In genomic region chr5:107569148-107569547, GRCm38 (mm10) we compare ENCODE assay signal across 32 mouse cellular contexts. TPM values are rescaled to one million over a fixed set of nuclear protein-coding genes. Genes with fewer than 3 reads are reported as not detected.
A peak's percentile ranks its signal among the peaks of the same experiment; 100 is the strongest.
DNase-seq lines count a peak whose midpoint lies in the region; ATAC-seq and TF ChIP-seq lines count a peak whose summit lies in the region.
"Had no signal": no experiment of that assay in that cellular context is flagged by ENCODE, and none has a peak within 500 bp of the region (broad histone marks: within the 10 kb centered on the region; RNA-seq: fewer than 3 reads in every experiment).

No protein-coding gene starts in this region.

- H3K36me3 ChIP-seq in forebrain, embryonic 16.5 days (ENCODE audit: control insufficient read depth, insufficient read depth): peaks cover 25% of the 10 kb centered on the region
- peaks cover 33% of the 10 kb centered on the region for H3K36me3 ChIP-seq in forebrain, embryonic 15.5 days
- H3K36me3 ChIP-seq in hindbrain, postnatal 0 days (ENCODE audit: insufficient read depth, low read length): peaks cover 20% of the 10 kb centered on the region
- H3K36me3 ChIP-seq in hindbrain, embryonic 12.5 days: peaks cover 45% of the 10 kb centered on the region
- H3K36me3 ChIP-seq in midbrain, postnatal 0 days (ENCODE audit: insufficient read depth, low read length): peaks cover 36% of the 10 kb centered on the region
- H3K36me3 ChIP-seq in midbrain, embryonic 15.5 days (replicated peaks): peaks cover 32% of the 10 kb centered on the region

- no peaks in the 10 kb centered on the region for H3K27me3 ChIP-seq in forebrain, embryonic 16.5 days (replicated peaks; ENCODE audit: control insufficient read depth, insufficient read depth, low read length)
- H3K27me3 ChIP-seq in forebrain, embryonic 15.5 days: no peaks in the 10 kb centered on the region
- H3K27me3 ChIP-seq in hindbrain, postnatal 0 days (ENCODE audit: insufficient read depth, low read length): no peaks in the 10 kb centered on the region
- no peaks in the 10 kb centered on the region for H3K27me3 ChIP-seq in hindbrain, embryonic 12.5 days
- H3K27me3 ChIP-seq in midbrain, postnatal 0 days (ENCODE audit: insufficient read depth, low read length): no peaks in the 10 kb centered on the region
- no peaks in the 10 kb centered on the region for H3K27me3 ChIP-seq in midbrain, embryonic 15.5 days (replicated peaks)
- H3K27me3 ChIP-seq: embryonic facial prominence, embryonic 15.5 days; heart, embryonic 12.5 days; liver, embryonic 12.5 days; midbrain, embryonic 13.5 days had no signal

- 87% methylated on average over 9 of the region's 9 CpGs for WGBS in forebrain, embryonic 16.5 days
- 92% methylated on average over 9 of the region's 9 CpGs for WGBS in forebrain, embryonic 15.5 days
- 82% methylated on average over 9 of the region's 9 CpGs for WGBS in hindbrain, postnatal 0 days
- 96% methylated on average over 9 of the region's 9 CpGs for WGBS in hindbrain, embryonic 12.5 days
- 83% methylated on average over 9 of the region's 9 CpGs for WGBS in midbrain, postnatal 0 days
- 91% methylated on average over 9 of the region's 9 CpGs for WGBS in midbrain, embryonic 15.5 days

- peak; percentile 48 for DNase-seq in hindbrain, postnatal 0 days (ENCODE audit: low spot score)
- DNase-seq in midbrain, postnatal 0 days (ENCODE audit: low spot score): peak; percentile 46
- peak; percentile 6 for DNase-seq in brain, adult 2 months (ENCODE audit: low read depth, low spot score)
- DNase-seq: adrenal gland, postnatal 10 days; cerebellum, adult 18-20 months; cerebellum, postnatal 14 days; gastrocnemius, adult 2 months; gastrocnemius, postnatal 36 days; heart, adult 18-20 months; heart, postnatal 4 days; kidney, postnatal 14 days; layer of hippocampus, postnatal 36 days; left cerebral cortex, postnatal 4 days; liver, postnatal 0 days; lung, postnatal 36 days; retina, postnatal 1 day; thymus, adult 2 months; thymus, postnatal 36 days had no signal

- no peak overlapping the region for H3K9ac ChIP-seq in forebrain, embryonic 16.5 days (replicated peaks; ENCODE audit: low read depth, low read length)
- no peak overlapping the region for H3K9ac ChIP-seq in forebrain, embryonic 15.5 days (replicated peaks)
- H3K9ac ChIP-seq in hindbrain, postnatal 0 days (replicated peaks; ENCODE audit: low read length): no peak overlapping the region
- no peak overlapping the region for H3K9ac ChIP-seq in hindbrain, embryonic 12.5 days
- no peak overlapping the region for H3K9ac ChIP-seq in midbrain, postnatal 0 days (replicated peaks; ENCODE audit: low read length, poor library complexity, severe bottlenecking)
- H3K9ac ChIP-seq in midbrain, embryonic 15.5 days: no peak overlapping the region
- H3K9ac ChIP-seq: embryonic facial prominence, embryonic 15.5 days; heart, embryonic 12.5 days; liver, embryonic 12.5 days; liver, postnatal 0 days; midbrain, embryonic 13.5 days had no signal

- no peak for TF ChIP-seq CTCF in hindbrain, postnatal 0 days (IDR thresholded peaks at IDR 0.05; ENCODE audit: low read depth)
- no peak for TF ChIP-seq CTCF in midbrain, postnatal 0 days (IDR thresholded peaks at IDR 0.05)

- no peaks in the 10 kb centered on the region for H3K4me1 ChIP-seq in forebrain, embryonic 16.5 days (replicated peaks; ENCODE audit: control insufficient read depth, insufficient read depth, low read length)
- H3K4me1 ChIP-seq in forebrain, embryonic 15.5 days: no peaks in the 10 kb centered on the region
- H3K4me1 ChIP-seq in hindbrain, postnatal 0 days (ENCODE audit: insufficient read depth, low read length): no peaks in the 10 kb centered on the region
- no peaks in the 10 kb centered on the region for H3K4me1 ChIP-seq in hindbrain, embryonic 12.5 days
- no peaks in the 10 kb centered on the region for H3K4me1 ChIP-seq in midbrain, postnatal 0 days (ENCODE audit: insufficient read depth, low read length)
- no peaks in the 10 kb centered on the region for H3K4me1 ChIP-seq in midbrain, embryonic 15.5 days
- H3K4me1 ChIP-seq: embryonic facial prominence, embryonic 10.5 days; embryonic facial prominence, embryonic 15.5 days; heart, embryonic 12.5 days; liver, embryonic 12.5 days; midbrain, embryonic 13.5 days had no signal

- ATAC-seq in forebrain, embryonic 16.5 days: peak; percentile 65
- no peak for ATAC-seq in forebrain, embryonic 15.5 days (replicated peaks)
- peak; percentile 79 for ATAC-seq in hindbrain, postnatal 0 days
- no peak for ATAC-seq in hindbrain, embryonic 12.5 days (ENCODE audit: low FRiP score)
- peak; percentile 70 for ATAC-seq in midbrain, postnatal 0 days (ENCODE audit: low FRiP score)
- ATAC-seq in midbrain, embryonic 15.5 days (replicated peaks): no peak
- no peak for ATAC-seq in erythroblast, adult 5-6 weeks (replicated peaks; ENCODE audit: low FRiP score, poor library complexity, severe bottlenecking)
- ATAC-seq: intestine, postnatal 0 days; liver, embryonic 12.5 days; liver, postnatal 0 days; midbrain, embryonic 13.5 days had no signal

- no peak overlapping the region for H3K27ac ChIP-seq in forebrain, embryonic 16.5 days (ENCODE audit: low read length)
- H3K27ac ChIP-seq in forebrain, embryonic 15.5 days (replicated peaks): no peak overlapping the region
- H3K27ac ChIP-seq in hindbrain, postnatal 0 days: peak overlapping the region; percentile 51; the same call in 1 of the 2 replicates
- no peak overlapping the region for H3K27ac ChIP-seq in hindbrain, embryonic 12.5 days
- no peak overlapping the region for H3K27ac ChIP-seq in midbrain, postnatal 0 days (ENCODE audit: low read depth, low read length)
- no peak overlapping the region for H3K27ac ChIP-seq in midbrain, embryonic 15.5 days
- H3K27ac ChIP-seq: embryonic facial prominence, embryonic 10.5 days; embryonic facial prominence, embryonic 15.5 days; gastrocnemius, adult 2 months; liver, embryonic 12.5 days; midbrain, embryonic 13.5 days had no signal

- no peaks in the 10 kb centered on the region for H3K9me3 ChIP-seq in forebrain, embryonic 16.5 days (ENCODE audit: control insufficient read depth, low read length)
- H3K9me3 ChIP-seq in forebrain, embryonic 15.5 days: no peaks in the 10 kb centered on the region
- H3K9me3 ChIP-seq in hindbrain, postnatal 0 days (ENCODE audit: low read length): no peaks in the 10 kb centered on the region
- H3K9me3 ChIP-seq in hindbrain, embryonic 12.5 days (replicated peaks): no peaks in the 10 kb centered on the region
- H3K9me3 ChIP-seq in midbrain, postnatal 0 days (ENCODE audit: low read length): no peaks in the 10 kb centered on the region
- H3K9me3 ChIP-seq in midbrain, embryonic 15.5 days: no peaks in the 10 kb centered on the region
- H3K9me3 ChIP-seq: embryonic facial prominence, embryonic 10.5 days; embryonic facial prominence, embryonic 15.5 days; heart, embryonic 12.5 days; liver, embryonic 12.5 days; midbrain, embryonic 13.5 days had no signal

- H3K4me2 ChIP-seq in forebrain, embryonic 16.5 days (ENCODE audit: low read length): no peak overlapping the region
- H3K4me2 ChIP-seq in forebrain, embryonic 15.5 days (replicated peaks): no peak overlapping the region
- no peak overlapping the region for H3K4me2 ChIP-seq in hindbrain, postnatal 0 days (ENCODE audit: low read depth, low read length)
- no peak overlapping the region for H3K4me2 ChIP-seq in hindbrain, embryonic 12.5 days (replicated peaks)
- H3K4me2 ChIP-seq in midbrain, postnatal 0 days (ENCODE audit: low read depth, low read length, poor library complexity, severe bottlenecking): no peak overlapping the region
- H3K4me2 ChIP-seq in midbrain, embryonic 15.5 days: no peak overlapping the region
- H3K4me2 ChIP-seq: embryonic facial prominence, embryonic 15.5 days; heart, embryonic 12.5 days; liver, embryonic 12.5 days; midbrain, embryonic 13.5 days had no signal

- no peak overlapping the region for H3K4me3 ChIP-seq in forebrain, embryonic 16.5 days (replicated peaks; ENCODE audit: low read length)
- H3K4me3 ChIP-seq in forebrain, embryonic 15.5 days: no peak overlapping the region
- no peak overlapping the region for H3K4me3 ChIP-seq in hindbrain, postnatal 0 days (ENCODE audit: low read length)
- H3K4me3 ChIP-seq in hindbrain, embryonic 12.5 days: no peak overlapping the region
- H3K4me3 ChIP-seq in midbrain, postnatal 0 days (ENCODE audit: low read depth, low read length): no peak overlapping the region
- H3K4me3 ChIP-seq in midbrain, embryonic 15.5 days: no peak overlapping the region
- H3K4me3 ChIP-seq: embryonic facial prominence, embryonic 10.5 days; embryonic facial prominence, embryonic 15.5 days; gastrocnemius, adult 2 months; heart, embryonic 12.5 days; liver, embryonic 12.5 days; midbrain, embryonic 13.5 days; myocyte had no signal

RNA-seq across cellular contexts. Expression of gene Rpap2, which starts 28.0 kb away (rescaled TPM):
- 22.2 and 24.8 TPM in 2 replicates for polyA plus RNA-seq in forebrain, embryonic 16.5 days (2015; fragmentation: Nextera tagmentation; extraction: Ambion mirVana)
- 20.9 and 21.8 TPM in 2 replicates for polyA plus RNA-seq in forebrain, embryonic 15.5 days (2015; fragmentation: Nextera tagmentation; extraction: Ambion mirVana)
- 11.1 and 14.3 TPM in 2 replicates for total RNA-seq in hindbrain, postnatal 0 days (2014; rRNA removed)
- polyA plus RNA-seq in hindbrain, postnatal 0 days (2015; fragmentation: Nextera tagmentation; extraction: Ambion mirVana): 21.5 and 23.4 TPM in 2 replicates
- polyA plus RNA-seq in hindbrain, embryonic 12.5 days (2016; fragmentation: Nextera tagmentation; extraction: Ambion mirVana): 20.1 and 22.6 TPM in 2 replicates
- 15.5 and 17.5 TPM in 2 replicates for total RNA-seq in midbrain, postnatal 0 days (2014; rRNA removed)
- polyA plus RNA-seq in midbrain, postnatal 0 days (2015; fragmentation: Nextera tagmentation; extraction: Ambion mirVana): 21.4 and 25.2 TPM in 2 replicates
- 21.3 and 23.2 TPM in 2 replicates for polyA plus RNA-seq in midbrain, embryonic 15.5 days (2015; fragmentation: Nextera tagmentation; extraction: Ambion mirVana)
- total RNA-seq in erythroblast, adult 5-6 weeks (2015; ENCODE audit: low replicate concordance): 8.4 and 17.5 TPM in 2 replicates
- 31.2 and 46.2 TPM in 2 replicates for total RNA-seq in erythroblast, adult 5-6 weeks (2017; ENCODE audit: low replicate concordance)

RNA-seq across cellular contexts. Expression of gene Glmn, which starts 28.5 kb away (rescaled TPM):
- 33.2 and 34.1 TPM in 2 replicates for polyA plus RNA-seq in forebrain, embryonic 16.5 days (2015; fragmentation: Nextera tagmentation; extraction: Ambion mirVana)
- polyA plus RNA-seq in forebrain, embryonic 15.5 days (2015; fragmentation: Nextera tagmentation; extraction: Ambion mirVana): 30.3 TPM in 2 replicates
- total RNA-seq in hindbrain, postnatal 0 days (2014; rRNA removed): 6.6 and 17.8 TPM in 2 replicates
- polyA plus RNA-seq in hindbrain, postnatal 0 days (2015; fragmentation: Nextera tagmentation; extraction: Ambion mirVana): 32.6 and 33.6 TPM in 2 replicates
- 34.2 and 42.7 TPM in 2 replicates for polyA plus RNA-seq in hindbrain, embryonic 12.5 days (2016; fragmentation: Nextera tagmentation; extraction: Ambion mirVana)
- total RNA-seq in midbrain, postnatal 0 days (2014; rRNA removed): 10.7 and 20.0 TPM in 2 replicates
- polyA plus RNA-seq in midbrain, postnatal 0 days (2015; fragmentation: Nextera tagmentation; extraction: Ambion mirVana): 36.1 and 39.8 TPM in 2 replicates
- polyA plus RNA-seq in midbrain, embryonic 15.5 days (2015; fragmentation: Nextera tagmentation; extraction: Ambion mirVana): 33.3 and 36.3 TPM in 2 replicates
- total RNA-seq in erythroblast, adult 5-6 weeks (2015; ENCODE audit: low replicate concordance): 4.8 and 11.1 TPM in 2 replicates
- 14.5 and 16.0 TPM in 2 replicates for total RNA-seq in erythroblast, adult 5-6 weeks (2017; ENCODE audit: low replicate concordance)

RNA-seq across cellular contexts. Expression of gene 1700028K03Rik, which starts 34.6 kb away (rescaled TPM):
- polyA plus RNA-seq in forebrain, embryonic 16.5 days (2015; fragmentation: Nextera tagmentation; extraction: Ambion mirVana): 0.22 and 0.25 TPM in 2 replicates
- polyA plus RNA-seq in forebrain, embryonic 15.5 days (2015; fragmentation: Nextera tagmentation; extraction: Ambion mirVana): 0.19 and 0.31 TPM in 2 replicates
- 0.10 and 0.18 TPM in 2 replicates for total RNA-seq in hindbrain, postnatal 0 days (2014; rRNA removed)
- polyA plus RNA-seq in hindbrain, postnatal 0 days (2015; fragmentation: Nextera tagmentation; extraction: Ambion mirVana): 0.25 and 0.34 TPM in 2 replicates
- 0.15 and 0.21 TPM in 2 replicates for polyA plus RNA-seq in hindbrain, embryonic 12.5 days (2016; fragmentation: Nextera tagmentation; extraction: Ambion mirVana)
- 0.16 and 0.33 TPM in 2 replicates for total RNA-seq in midbrain, postnatal 0 days (2014; rRNA removed)
- polyA plus RNA-seq in midbrain, postnatal 0 days (2015; fragmentation: Nextera tagmentation; extraction: Ambion mirVana): 0.16 and 0.17 TPM in 2 replicates
- polyA plus RNA-seq in midbrain, embryonic 15.5 days (2015; fragmentation: Nextera tagmentation; extraction: Ambion mirVana): 0.39 and 0.72 TPM in 2 replicates
- not detected in 2 replicates for total RNA-seq in erythroblast, adult 5-6 weeks (2015; ENCODE audit: low replicate concordance)
- total RNA-seq in erythroblast, adult 5-6 weeks (2017; ENCODE audit: low replicate concordance): 0.17 TPM in 1 of 2 replicates, not detected in the other
- total RNA-seq: gastrocnemius, postnatal 36 days; heart, adult 18-20 months; heart, postnatal 4 days; megakaryocyte-erythroid progenitor cell, adult 5-6 weeks had no signal
- polyA plus RNA-seq: G1E, myocyte had no signal

Comparison
In these comparisons a context has a peak if more than half of its experiments do, and no peak if none do; other contexts are left out.
1. ATAC-seq: peak in forebrain, embryonic 16.5 days (single experiment), hindbrain, postnatal 0 days (single experiment) and midbrain, postnatal 0 days (single experiment); none in forebrain, embryonic 15.5 days (single experiment), hindbrain, embryonic 12.5 days (single experiment), midbrain, embryonic 15.5 days (single experiment) and erythroblast, adult 5-6 weeks (single experiment).
2. Peak in every context shown above with its lines, with median percentiles within 50 percentile points of each other: DNase-seq.